Mouse (Mus musculus) liver, embryonic 14.5 days (tissue): Measurements from ENCODE around the gene Tlr9.

Source experiments
- CTCF ChIP-seq: IDR thresholded peaks from 2 replicates; pipeline ENCODE4 v1.5.1; 2016; ENCODE audit warnings: antibody characterized with exemption, low read depth, control low read depth
- EP300 ChIP-seq: IDR thresholded peaks from 2 replicates; pipeline ENCODE4 v1.6.1; 2016; ENCODE audit warnings: antibody characterized with exemption, low read depth

- TF ChIP-seq CTCF (no peak), EP300 (no peak)
These were observed 42.9 kb upstream of the Tlr9 start for GRCm38 (mm10) chr9:106179454-106179853.
